Mouse (Mus musculus) stomach, postnatal 0 days (tissue): ENCODE results near the gene Tmem108.

Experiments used
- CTCF ChIP-seq: IDR thresholded peaks from 2 replicates; pipeline ENCODE4 v1.5.1; 2016; ENCODE audit warnings: antibody characterized with exemption, low read depth, mild to moderate bottlenecking, moderate library complexity
- EP300 ChIP-seq: optimal IDR thresholded peaks from 2 replicates; pipeline ENCODE3; 2016; ENCODE audit warnings: antibody characterized with exemption

DNA sequence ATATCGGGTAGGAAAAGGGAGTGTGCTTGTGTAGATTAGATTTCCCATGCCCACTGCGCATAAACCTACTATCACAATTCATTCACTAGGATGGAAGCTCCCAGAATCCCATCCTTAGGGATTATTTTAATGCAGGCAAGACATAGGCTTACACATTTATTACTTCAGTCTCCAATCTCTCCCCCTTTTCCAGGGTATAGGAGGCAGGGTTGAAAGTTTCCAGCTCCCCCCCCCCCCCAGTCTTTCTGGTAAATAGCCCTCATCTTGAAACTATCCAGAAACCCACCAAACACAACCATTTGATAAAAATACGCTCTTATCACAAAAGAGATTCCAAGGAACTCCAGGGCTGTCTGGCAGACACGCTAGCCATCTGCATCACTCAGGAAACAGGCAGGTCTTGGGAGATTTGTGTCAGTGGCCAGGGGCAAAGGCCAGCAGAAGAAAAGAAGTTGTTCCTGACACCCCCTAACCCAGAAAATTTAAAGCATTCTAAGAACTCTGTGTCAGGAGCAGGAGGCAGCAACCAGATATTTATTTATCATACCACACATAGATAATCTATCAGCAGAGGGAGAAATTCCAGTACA, 79.8 kb downstream of the Tmem108 start:
- TF ChIP-seq CTCF (no peak), EP300 (no peak)
